Mouse (Mus musculus): ENCODE data around the gene Etv6.

Etv6 gene

GRCm38 (mm10) chr6:134079112-134079511, 43.6 kb downstream of the Etv6 start:
- peak; percentile 34 for DNase-seq

GRCm38 (mm10) chr6:134079563-134079962, 44.1 kb downstream of the Etv6 start:
- DNase-seq, result no peak

GRCm38 (mm10) chr6:134080946-134081345, 45.4 kb downstream of the Etv6 start:
- no peak for DNase-seq

- no peak for DNase-seq
Measured at GRCm38 (mm10) chr6:134082229-134082920, 46.9 kb downstream of the Etv6 start.

GRCm38 (mm10) chr6:134083428-134083827, 47.9 kb downstream of the Etv6 start:
- DNase-seq, result no peak

- no peak for DNase-seq
Measured at GRCm38 (mm10) chr6:134086351-134086750, 50.9 kb downstream of the Etv6 start.

- DNase-seq, result no peak
Measured at GRCm38 (mm10) chr6:134087709-134088108, 52.2 kb downstream of the Etv6 start.

GRCm38 (mm10) chr6:134089671-134090377, 54.3 kb downstream of the Etv6 start:
- no peak for DNase-seq

GRCm38 (mm10) chr6:134090378-134090692, 54.8 kb downstream of the Etv6 start:
- DNase-seq, result no peak

- no peak for DNase-seq
Measured at GRCm38 (mm10) chr6:134090875-134091274, 55.4 kb downstream of the Etv6 start.

GRCm38 (mm10) chr6:134091398-134091801, 55.9 kb downstream of the Etv6 start:
- DNase-seq, result no peak

GRCm38 (mm10) chr6:134094066-134094465, 58.6 kb downstream of the Etv6 start:
- no peak for DNase-seq

- no peak for DNase-seq
Measured at GRCm38 (mm10) chr6:134094620-134095019, 59.1 kb downstream of the Etv6 start.

- no peak for DNase-seq
Measured at GRCm38 (mm10) chr6:134095582-134095981, 60.1 kb downstream of the Etv6 start.

- DNase-seq, result no peak
Measured at GRCm38 (mm10) chr6:134099976-134100743, 64.7 kb downstream of the Etv6 start.

GRCm38 (mm10) chr6:134102396-134102795, 66.9 kb downstream of the Etv6 start:
- no peak for DNase-seq

- no peak for DNase-seq
Measured at GRCm38 (mm10) chr6:134103519-134103918, 68.0 kb downstream of the Etv6 start.

- peak; percentile 22 for DNase-seq
Measured at GRCm38 (mm10) chr6:134105514-134106201, 70.2 kb downstream of the Etv6 start.

GRCm38 (mm10) chr6:134107696-134108095, 72.2 kb downstream of the Etv6 start:
- no peak for DNase-seq

- no peak for DNase-seq
Measured at GRCm38 (mm10) chr6:134109675-134110074, 74.2 kb downstream of the Etv6 start.

- no peak for DNase-seq
Measured at GRCm38 (mm10) chr6:134110206-134110605, 74.7 kb downstream of the Etv6 start.

GRCm38 (mm10) chr6:134111599-134111998, 76.1 kb downstream of the Etv6 start:
- DNase-seq, result no peak

- DNase-seq, result no peak
Measured at GRCm38 (mm10) chr6:134112753-134113152, 77.3 kb downstream of the Etv6 start.
